Mouse (Mus musculus): ENCODE results near the gene Lep.

Lep gene

GRCm38 (mm10) chr6:29059846-29060685, at the start of gene Lep:
TSS of gene Lep (plus strand) at chr6:29060220.
- DNase-seq: no peak

- DNase-seq: peak; percentile 54
Measured at GRCm38 (mm10) chr6:29011651-29012050, 48.4 kb upstream of the Lep start.

GRCm38 (mm10) chr6:29013216-29013615, 46.8 kb upstream of the Lep start:
- DNase-seq: no peak

GRCm38 (mm10) chr6:29016891-29017412, 43.1 kb upstream of the Lep start:
- DNase-seq: no peak

- no peak for DNase-seq
Measured at GRCm38 (mm10) chr6:29019756-29020720, 40.0 kb upstream of the Lep start.

- no peak for DNase-seq
Measured at GRCm38 (mm10) chr6:29020937-29021336, 39.1 kb upstream of the Lep start.

- no peak for DNase-seq
Measured at GRCm38 (mm10) chr6:29021501-29021900, 38.5 kb upstream of the Lep start.

GRCm38 (mm10) chr6:29022115-29022514, 37.9 kb upstream of the Lep start:
- DNase-seq: no peak

- DNase-seq: peak; percentile 14
Measured at GRCm38 (mm10) chr6:29023206-29023967, 36.6 kb upstream of the Lep start.

GRCm38 (mm10) chr6:29024000-29024417, 36.0 kb upstream of the Lep start:
- peak; percentile 42 for DNase-seq

- no peak for DNase-seq
Measured at GRCm38 (mm10) chr6:29025796-29026482, 34.1 kb upstream of the Lep start.

- DNase-seq: no peak
Measured at GRCm38 (mm10) chr6:29026766-29027165, 33.3 kb upstream of the Lep start.

- DNase-seq: no peak
Measured at GRCm38 (mm10) chr6:29028129-29028528, 31.9 kb upstream of the Lep start.

GRCm38 (mm10) chr6:29029521-29029920, 30.5 kb upstream of the Lep start:
- DNase-seq: no peak

- peak; percentile 14 for DNase-seq
Measured at GRCm38 (mm10) chr6:29031216-29031615, 28.8 kb upstream of the Lep start.

GRCm38 (mm10) chr6:29031704-29032310, 28.2 kb upstream of the Lep start:
- no peak for DNase-seq

GRCm38 (mm10) chr6:29032411-29032810, 27.6 kb upstream of the Lep start:
- DNase-seq: no peak

- DNase-seq: no peak
Measured at GRCm38 (mm10) chr6:29033981-29034646, 25.9 kb upstream of the Lep start.

GRCm38 (mm10) chr6:29036698-29037097, 23.3 kb upstream of the Lep start:
- DNase-seq: peak; percentile 52

GRCm38 (mm10) chr6:29040266-29040665, 19.8 kb upstream of the Lep start:
- no peak for DNase-seq

GRCm38 (mm10) chr6:29044029-29044428, 16.0 kb upstream of the Lep start:
- DNase-seq: no peak

All from layer of hippocampus, adult 9-11 months (tissue).